Mouse (Mus musculus) testis, adult 2 months (tissue): ENCODE measurements at regions not wholly inside any gene's neighbourhood (a gene's known extent, or its start where the extent isn't known, plus 50 kb on each side); places are given as distances from the start of the nearest gene placed in this dataset.

Experiments
- CTCF ChIP-seq: fragments of 200-500 bp; IDR thresholded peaks from 2 replicates; pipeline ENCODE4 v1.5.1; 2012; ENCODE audit warnings: low read depth, mild to moderate bottlenecking, inconsistent platforms, low read length, moderate library complexity; ENCODE audit not compliant: control insufficient read depth, insufficient read depth, insufficient replicate concordance
- POLR2A ChIP-seq: fragments of 200-500 bp; IDR thresholded peaks from 2 replicates; pipeline ENCODE4 v1.6.1; 2012; ENCODE audit warnings: low read depth, mild to moderate bottlenecking, inconsistent platforms, low read length, moderate library complexity; ENCODE audit not compliant: control insufficient read depth

DNA sequence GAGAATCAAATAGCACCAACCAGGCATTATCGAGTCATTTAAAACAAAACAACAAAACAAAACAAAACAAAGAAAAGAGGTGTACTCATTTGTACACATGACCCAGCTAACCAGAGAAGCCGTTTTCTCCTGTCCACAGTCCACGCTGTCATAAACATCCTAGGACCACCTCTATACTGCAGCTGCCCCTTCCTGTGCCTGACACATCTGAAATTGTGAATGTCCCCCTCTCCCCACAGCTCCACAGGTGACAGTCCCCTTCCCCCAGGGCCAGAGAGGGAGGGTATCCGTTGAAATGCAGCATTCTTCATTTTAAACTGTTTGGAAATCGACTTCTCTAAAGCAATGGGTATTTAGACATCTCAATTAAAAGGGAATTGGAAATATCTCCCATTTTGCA is 265.0 kb upstream of the Sall1 start:
- no peak for TF ChIP-seq POLR2A
- no peak for TF ChIP-seq CTCF
